In the genomic region with DNA sequence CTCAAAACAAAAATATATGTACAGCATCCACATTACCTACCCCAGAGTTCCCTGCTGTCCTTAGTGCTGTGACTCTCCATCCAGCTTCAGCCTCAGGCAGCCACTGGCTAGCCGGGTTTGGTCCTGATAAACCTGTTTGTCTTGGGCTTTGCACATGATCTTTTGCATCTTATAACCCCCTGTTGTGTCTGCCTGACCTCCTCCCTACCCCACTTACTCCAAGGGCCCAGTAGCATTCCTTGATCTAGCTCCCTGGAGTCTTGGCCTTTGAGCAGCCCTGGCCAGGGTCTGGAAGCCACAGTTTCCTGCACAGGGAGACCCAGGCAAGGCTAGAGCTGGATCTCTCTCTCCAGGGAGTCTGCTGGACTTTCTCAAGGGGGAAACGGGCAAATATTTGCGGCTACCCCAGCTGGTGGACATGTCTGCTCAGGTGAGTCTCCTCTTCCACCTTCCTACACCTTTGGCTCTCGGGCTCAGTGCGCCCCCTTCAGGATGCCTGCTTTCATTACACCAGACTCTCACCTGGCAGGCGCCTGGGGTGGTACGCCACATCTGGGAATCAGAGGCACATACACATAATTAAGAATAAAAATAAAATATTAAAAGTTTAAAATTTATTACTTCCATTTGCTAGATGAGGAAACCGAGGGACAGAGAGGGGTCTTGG, we compare ENCODE assay signal across 9 mouse cellular contexts. TPM values are rescaled to one million over a fixed set of nuclear protein-coding genes. Genes with fewer than 3 reads are reported as not detected.
A peak's percentile ranks its signal among the peaks of the same experiment; 100 is the strongest.
DNase-seq lines count a peak whose midpoint lies in the region; ATAC-seq and TF ChIP-seq lines count a peak whose summit lies in the region.
"Had no signal": no experiment of that assay in that cellular context is flagged by ENCODE, and none has a peak within 500 bp of the region (broad histone marks: within the 10 kb centered on the region; RNA-seq: fewer than 3 reads in every experiment).

No protein-coding gene starts in this region.

- no peak overlapping the region for H3K4me3 ChIP-seq in forebrain, postnatal 0 days (ENCODE audit: low read depth, low read length)
- no peak overlapping the region for H3K4me3 ChIP-seq in forebrain, embryonic 11.5 days (ENCODE audit: low read depth, low read length)
- H3K4me3 ChIP-seq in limb, embryonic 10.5 days = no peak overlapping the region
- no peak overlapping the region for H3K4me3 ChIP-seq in hindbrain, embryonic 12.5 days
- H3K4me3 ChIP-seq: erythroblast, embryonic 14.5 days had no signal

- no peaks in the 10 kb centered on the region for H3K27me3 ChIP-seq in forebrain, postnatal 0 days (ENCODE audit: insufficient read depth, low read length)
- H3K27me3 ChIP-seq in forebrain, embryonic 11.5 days (ENCODE audit: control insufficient read depth, insufficient read depth, low read length) = no peaks in the 10 kb centered on the region
- no peaks in the 10 kb centered on the region for H3K27me3 ChIP-seq in limb, embryonic 10.5 days (ENCODE audit: low read depth, poor library complexity, severe bottlenecking)
- H3K27me3 ChIP-seq in hindbrain, embryonic 12.5 days = no peaks in the 10 kb centered on the region

- DNase-seq in forebrain, postnatal 0 days = no peak
- no peak for DNase-seq in forebrain, embryonic 11.5 days (ENCODE audit: low spot score)
- DNase-seq in urinary bladder, adult 2 months (ENCODE audit: low spot score) = peak; percentile 61
- DNase-seq in urinary bladder, postnatal 4 days (ENCODE audit: low spot score in 2 of 2) = no peak
- DNase-seq in limb, embryonic 10.5 days (ENCODE audit: low spot score) = no peak
- DNase-seq in urinary bladder, postnatal 36 days (ENCODE audit: low spot score in 2 of 2) = peak; percentile 56 to 61
- no peak for DNase-seq in layer of hippocampus, adult 8-10 months (ENCODE audit: low spot score in 2 of 2)

- H3K9me3 ChIP-seq in forebrain, postnatal 0 days (ENCODE audit: low read length) = no peaks in the 10 kb centered on the region
- H3K9me3 ChIP-seq in forebrain, embryonic 11.5 days (ENCODE audit: control insufficient read depth, low read length) = no peaks in the 10 kb centered on the region
- H3K9me3 ChIP-seq in limb, embryonic 10.5 days (replicated peaks) = no peaks in the 10 kb centered on the region
- no peaks in the 10 kb centered on the region for H3K9me3 ChIP-seq in hindbrain, embryonic 12.5 days (replicated peaks)

- no peak overlapping the region for H3K27ac ChIP-seq in forebrain, postnatal 0 days (ENCODE audit: low read depth, low read length)
- no peak overlapping the region for H3K27ac ChIP-seq in forebrain, embryonic 11.5 days (ENCODE audit: low read depth, low read length)
- peak overlapping the region; percentile 99 for H3K27ac ChIP-seq in limb, embryonic 10.5 days
- no peak overlapping the region for H3K27ac ChIP-seq in hindbrain, embryonic 12.5 days

- H3K9ac ChIP-seq in forebrain, postnatal 0 days = no peak overlapping the region
- H3K9ac ChIP-seq in forebrain, embryonic 11.5 days (ENCODE audit: low read length) = no peak overlapping the region
- H3K9ac ChIP-seq in hindbrain, embryonic 12.5 days = no peak overlapping the region

- H3K4me2 ChIP-seq in forebrain, postnatal 0 days (ENCODE audit: low read depth) = no peak overlapping the region
- no peak overlapping the region for H3K4me2 ChIP-seq in forebrain, embryonic 11.5 days (ENCODE audit: low read depth, low read length, severe bottlenecking)
- H3K4me2 ChIP-seq in hindbrain, embryonic 12.5 days (replicated peaks) = no peak overlapping the region

- peaks cover 68% of the 10 kb centered on the region for H3K36me3 ChIP-seq in forebrain, postnatal 0 days (ENCODE audit: insufficient read depth)
- peaks cover 9% of the 10 kb centered on the region; the same call in 1 of the 2 replicates for H3K36me3 ChIP-seq in forebrain, embryonic 11.5 days (ENCODE audit: control insufficient read depth, insufficient read depth, low read length)
- H3K36me3 ChIP-seq in limb, embryonic 10.5 days = peaks cover 67% of the 10 kb centered on the region
- H3K36me3 ChIP-seq in hindbrain, embryonic 12.5 days = peaks cover 47% of the 10 kb centered on the region

- TF ChIP-seq CTCF in forebrain, postnatal 0 days (IDR thresholded peaks at IDR 0.05; ENCODE audit: low read depth) = peak; percentile 50

- 68% methylated on average over 8 of the region's 8 CpGs for WGBS in forebrain, postnatal 0 days
- WGBS in forebrain, embryonic 11.5 days = 66% methylated on average over 8 of the region's 8 CpGs
- WGBS in limb, embryonic 10.5 days = 67% methylated on average over 8 of the region's 8 CpGs
- 70% methylated on average over 8 of the region's 8 CpGs for WGBS in hindbrain, embryonic 12.5 days

- peaks cover 9% of the 10 kb centered on the region for H3K4me1 ChIP-seq in forebrain, postnatal 0 days (ENCODE audit: insufficient read depth)
- H3K4me1 ChIP-seq in forebrain, embryonic 11.5 days (replicated peaks; ENCODE audit: control insufficient read depth, insufficient read depth, low read length) = peaks cover 45% of the 10 kb centered on the region
- peaks cover 89% of the 10 kb centered on the region for H3K4me1 ChIP-seq in limb, embryonic 10.5 days
- peaks cover 70% of the 10 kb centered on the region for H3K4me1 ChIP-seq in hindbrain, embryonic 12.5 days

- ATAC-seq in forebrain, postnatal 0 days = no peak
- no peak for ATAC-seq in forebrain, embryonic 11.5 days (replicated peaks; ENCODE audit: low FRiP score)
- no peak for ATAC-seq in hindbrain, embryonic 12.5 days (ENCODE audit: low FRiP score)

RNA-seq across cellular contexts. Expression of a gene that starts 50.0 kb away (rescaled TPM):
- total RNA-seq in forebrain, postnatal 0 days (2014; rRNA removed) = 96.0 and 124 TPM in 2 replicates
- 22.8 and 29.1 TPM in 2 replicates for polyA plus RNA-seq in forebrain, postnatal 0 days (2015; fragmentation: Nextera tagmentation; extraction: Ambion mirVana)
- polyA plus RNA-seq in forebrain, embryonic 11.5 days (2014; fragmentation: Nextera tagmentation; extraction: Ambion mirVana) = 20.3 and 23.2 TPM in 2 replicates
- 63.4 and 72.7 TPM in 2 replicates for polyA plus RNA-seq in urinary bladder, adult 2 months (2012; rRNA removed)
- polyA plus RNA-seq in limb, embryonic 10.5 days (2016; fragmentation: Nextera tagmentation; extraction: Ambion mirVana) = 21.7 and 26.2 TPM in 2 replicates
- 100 to 1,000 TPM; 124 to 150 (median 133) TPM for total RNA-seq in layer of hippocampus, adult 8-10 months (2022)
- 33.6 and 35.1 TPM in 2 replicates for polyA plus RNA-seq in hindbrain, embryonic 12.5 days (2016; fragmentation: Nextera tagmentation; extraction: Ambion mirVana)

Comparison
In these comparisons a context has a peak if more than half of its experiments do, and no peak if none do; other contexts are left out.
1. DNase-seq: peak in urinary bladder, adult 2 months (single experiment) and urinary bladder, postnatal 36 days (2 of 2); none in forebrain, postnatal 0 days (single experiment), forebrain, embryonic 11.5 days (single experiment), urinary bladder, postnatal 4 days (0 of 2), limb, embryonic 10.5 days (single experiment) and layer of hippocampus, adult 8-10 months (0 of 2).